Mouse (Mus musculus) heart, embryonic 14.5 days (tissue): ENCODE results near the gene Rhox4f. TPM values are rescaled to one million over a fixed set of nuclear protein-coding genes. Genes with fewer than 3 reads are reported as not detected.
"Not testable (repeated sequence)": the region's sequence is repeated elsewhere in the genome, so short reads cannot be mapped to it uniquely, and the experiment has no call there.

Experiments
- ATAC-seq: fragments of 200-750 bp; cut with Nextera tagmentation; 2 replicates; pipeline ENCODE4 v1.8.0; 2017; ENCODE audit warnings: low read depth, moderate TSS enrichment; ENCODE audit not compliant: insufficient number of reproducible peaks, insufficient read depth, low FRiP score
- H3K27ac ChIP-seq, 2 experiments: fragments of 200-500 bp in 1 of 2; fragments of 300-500 bp in 1 of 2; sonication (generic) in 1 of 2; replicated peaks in 1 of 2; 2 replicates each; pipeline ENCODE4 v1.5.1; 2012 to 2014; ENCODE audit warnings: low read depth in 2 of 2, low read length in 2 of 2, control low read depth in 1 of 2, mild to moderate bottlenecking in 1 of 2, mixed read lengths in 1 of 2; ENCODE audit not compliant: control insufficient read depth in 1 of 2, insufficient read depth in 1 of 2
- H3K27me3 ChIP-seq: fragments of 300-500 bp; sonication (generic); 2 replicates; pipeline ENCODE4 v1.6.1; 2014; ENCODE audit warnings: mild to moderate bottlenecking, low read length, control low read depth; ENCODE audit not compliant: control insufficient read depth, insufficient read depth
- H3K36me3 ChIP-seq: fragments of 300-500 bp; sonication (generic); 2 replicates; pipeline ENCODE4 v1.6.1; 2014; ENCODE audit warnings: mild to moderate bottlenecking, control low read depth, low read length, mixed read lengths; ENCODE audit not compliant: control insufficient read depth, insufficient read depth
- H3K4me1 ChIP-seq, 2 experiments: fragments of 200-500 bp in 1 of 2; fragments of 300-500 bp in 1 of 2; sonication (generic) in 1 of 2; 2 replicates each; pipeline ENCODE4 v1.6.1; 2012 to 2014; ENCODE audit warnings: low read length in 2 of 2, control low read depth in 1 of 2, mixed read lengths in 1 of 2; ENCODE audit not compliant: control insufficient read depth in 2 of 2, insufficient read depth in 2 of 2
- H3K4me2 ChIP-seq: fragments of 300-500 bp; sonication (generic); 2 replicates; pipeline ENCODE4 v1.6.1; 2014; ENCODE audit warnings: mild to moderate bottlenecking, low read length
- H3K4me3 ChIP-seq, 2 experiments: fragments of 200-500 bp in 1 of 2; fragments of 300-500 bp in 1 of 2; sonication (generic) in 1 of 2; 2 replicates each; pipeline ENCODE4 v1.5.1; 2012 to 2014; ENCODE audit warnings: low read length in 2 of 2, mild to moderate bottlenecking in 2 of 2, control low read depth in 1 of 2, low read depth in 1 of 2, moderate library complexity in 1 of 2; ENCODE audit not compliant: control insufficient read depth in 1 of 2, insufficient read depth in 1 of 2
- H3K9ac ChIP-seq: fragments of 300-500 bp; sonication (generic); 2 replicates; pipeline ENCODE4 v1.6.1; 2014; ENCODE audit warnings: mild to moderate bottlenecking, low read length
- H3K9me3 ChIP-seq: fragments of 300-500 bp; sonication (generic); 2 replicates; pipeline ENCODE4 v1.6.1; 2016; ENCODE audit warnings: low read length, control low read depth; ENCODE audit not compliant: control insufficient read depth
- WGBS: fragments of 180-500 bp; shearing (Covaris S2); extraction: QIAGEN DNeasy Blood & Tissue Kit; methylation state at CpG from one replicate; pipeline ENCODE4 v1.1.7; 2014; 5-methylcytosine and 5-hydroxymethylcytosine counted together
- polyA plus RNA-seq: library from polyadenylated mRNA; unstranded; fragments of >200 nt; fragmentation: Nextera tagmentation; extraction: Ambion mirVana; gene quantifications from 2 replicates; pipeline ENCODE4 v1.2.1, GENCODE M21; 2014

The Rhox4f gene
- polyA plus RNA-seq, result not detected in 2 replicates

DNA sequence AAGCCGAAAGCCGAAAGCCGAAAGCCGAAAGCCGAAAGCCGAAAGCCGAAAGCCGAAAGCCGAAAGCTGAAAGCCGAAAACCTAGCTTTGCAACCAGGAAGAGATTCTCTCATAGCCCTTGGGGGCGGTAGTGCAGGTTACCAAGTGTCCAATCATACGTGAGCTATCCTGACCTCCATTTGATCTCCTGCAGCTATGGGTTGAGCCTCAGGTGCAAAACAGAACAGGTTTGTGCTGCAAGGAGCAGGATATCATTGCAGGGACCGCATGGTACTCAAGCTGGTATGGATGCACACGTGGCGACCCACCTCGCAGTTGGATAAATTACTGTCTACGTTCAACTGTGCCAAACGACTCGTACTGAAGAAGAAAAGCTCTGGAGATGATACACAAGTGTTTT lies at the start of gene Rhox4f:
Gene Rhox4f, minus strand, starts transcription at position 101 of the 400 bp plus-strand sequence.
- H3K27ac ChIP-seq, H3K36me3 ChIP-seq, H3K9me3 ChIP-seq, ATAC-seq, H3K9ac ChIP-seq, H3K4me2 ChIP-seq, H3K4me3 ChIP-seq, H3K4me1 ChIP-seq, H3K27me3 ChIP-seq: not testable (repeated sequence)
- WGBS, result 84% methylated on average over 15 of the region's 19 CpGs

DNA sequence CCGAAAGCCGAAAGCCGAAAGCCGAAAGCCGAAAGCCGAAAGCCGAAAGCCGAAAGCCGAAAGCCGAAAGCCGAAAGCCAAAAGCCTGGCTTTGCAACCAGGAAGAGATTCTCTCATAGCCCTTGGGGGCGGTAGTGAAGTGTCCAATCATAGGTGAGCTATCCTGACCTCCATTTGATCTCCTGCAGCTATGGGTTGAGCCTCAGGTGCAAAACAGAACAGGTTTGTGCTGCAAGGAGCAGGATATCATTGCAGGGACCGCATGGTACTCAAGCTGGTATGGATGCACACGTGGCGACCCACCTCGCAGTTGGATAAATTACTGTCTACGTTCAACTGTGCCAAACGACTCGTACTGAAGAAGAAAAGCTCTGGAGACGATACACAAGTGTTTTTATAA lies 43.7 kb upstream of the Rhox4f start, which contains the start of gene Rhox4g:
Gene Rhox4g, minus strand, starts transcription at position 101 of the 400 bp plus-strand sequence.
- H3K9me3 ChIP-seq, H3K9ac ChIP-seq, H3K36me3 ChIP-seq, ATAC-seq, H3K27ac ChIP-seq, H3K4me3 ChIP-seq, H3K4me1 ChIP-seq, H3K27me3 ChIP-seq, H3K4me2 ChIP-seq: not testable (repeated sequence)
- 88% methylated on average over 16 of the region's 20 CpGs for WGBS

DNA sequence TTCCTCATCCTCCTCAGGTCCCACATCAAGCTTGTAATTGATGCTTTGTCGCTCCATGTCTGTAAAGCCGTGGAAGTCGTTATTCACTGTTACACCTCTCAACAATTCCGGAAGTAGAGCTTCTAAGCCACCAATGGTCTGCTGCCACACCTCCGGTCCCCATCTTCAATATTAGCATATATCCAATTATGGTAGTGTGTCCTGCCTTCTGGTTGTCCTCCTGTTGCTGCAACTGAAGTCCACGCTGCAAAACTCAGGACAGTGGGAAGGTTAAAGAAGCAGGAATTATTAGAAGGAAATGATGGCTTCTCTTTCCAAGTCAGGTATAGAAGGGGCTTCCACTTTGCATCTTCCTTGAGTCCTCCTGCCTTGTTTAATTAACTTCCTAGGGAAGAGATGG lies 35.9 kb upstream of the Rhox4f start, which contains the start of gene Rhox2g:
Gene Rhox2g, minus strand, starts transcription at position 101 of the 400 bp plus-strand sequence.
- H3K9me3 ChIP-seq, H3K4me1 ChIP-seq, H3K4me2 ChIP-seq, ATAC-seq, H3K36me3 ChIP-seq, H3K27ac ChIP-seq, H3K4me3 ChIP-seq, H3K9ac ChIP-seq, H3K27me3 ChIP-seq: not testable (repeated sequence)
- WGBS, result 85% methylated on average over 6 of the region's 6 CpGs

DNA sequence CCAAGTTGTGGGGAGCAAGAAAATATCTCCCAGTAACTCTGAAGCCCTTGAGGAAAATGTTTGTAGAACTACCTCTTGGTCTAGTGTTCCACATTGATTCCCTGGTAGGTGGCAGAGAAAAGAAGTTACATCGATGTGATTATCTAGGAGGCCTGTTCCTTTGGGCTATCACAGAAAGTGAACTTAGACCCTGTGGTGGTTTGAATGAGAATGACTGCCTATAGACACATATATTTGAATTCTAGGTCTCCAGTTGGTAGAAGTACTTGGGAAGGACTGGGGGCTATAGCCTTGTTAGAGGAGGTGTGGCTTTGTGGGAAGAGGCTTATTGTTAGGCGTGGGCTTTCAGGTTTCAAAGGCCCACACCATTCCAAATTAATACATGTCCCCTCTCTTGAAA lies 21.0 kb upstream of the Rhox4f start, which contains the start of gene Rhox3g:
Gene Rhox3g, minus strand, starts transcription at position 101 of the 400 bp plus-strand sequence.
- H3K36me3 ChIP-seq, H3K9ac ChIP-seq, H3K4me1 ChIP-seq, H3K27ac ChIP-seq, H3K4me2 ChIP-seq, ATAC-seq, H3K9me3 ChIP-seq, H3K27me3 ChIP-seq, H3K4me3 ChIP-seq: not testable (repeated sequence)
- whole genome bisulfite sequencing, result 88% methylated on average over 2 of the region's 2 CpGs

DNA sequence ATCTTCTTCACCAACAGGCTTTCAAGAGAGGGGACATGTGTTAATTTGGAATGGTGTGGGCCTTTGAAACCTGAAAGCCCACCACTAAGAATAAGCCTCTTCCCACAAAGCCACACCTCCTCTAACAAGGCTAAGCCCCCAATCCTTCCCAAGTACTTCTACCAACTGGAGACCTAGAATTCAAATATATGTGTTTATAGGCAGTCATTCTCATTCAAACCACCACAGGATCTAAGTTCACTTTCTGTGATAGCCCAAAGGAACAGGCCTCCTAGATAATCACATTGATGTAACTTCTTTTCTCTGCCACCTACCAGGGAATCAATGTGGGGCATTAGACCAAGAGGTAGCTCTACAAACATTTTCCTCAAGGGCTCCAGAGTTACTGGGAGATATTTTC lies 26.8 kb downstream of the Rhox4f start, which contains the start of gene Rhox3f:
Gene Rhox3f, plus strand, starts transcription at position 301 of the 400 bp plus-strand sequence.
- not testable (repeated sequence) for H3K27ac ChIP-seq, H3K9ac ChIP-seq, H3K4me3 ChIP-seq, ATAC-seq, H3K4me2 ChIP-seq, H3K9me3 ChIP-seq, H3K4me1 ChIP-seq, H3K27me3 ChIP-seq, H3K36me3 ChIP-seq

DNA sequence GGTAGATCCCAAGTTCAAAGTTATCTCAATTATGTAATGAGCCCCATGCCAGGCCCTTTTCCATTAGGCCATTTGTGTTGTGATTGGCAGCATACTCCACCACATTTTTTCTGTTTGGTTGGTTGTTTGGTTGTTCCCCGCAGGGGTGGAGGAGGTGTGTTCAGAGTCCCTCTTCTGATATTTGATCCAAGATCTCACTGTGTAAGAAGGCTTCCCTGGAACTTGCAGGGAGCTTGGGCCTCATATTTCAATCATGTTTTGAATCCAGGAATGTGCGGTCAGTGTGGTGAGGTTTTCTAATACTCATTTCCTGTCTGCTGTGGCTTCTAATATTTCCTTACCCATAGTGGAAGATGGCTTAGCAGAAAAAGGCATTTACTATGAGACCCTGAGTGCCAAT lies 34.9 kb downstream of the Rhox4f start:
- not testable (repeated sequence) for H3K4me1 ChIP-seq, H3K9ac ChIP-seq, H3K4me2 ChIP-seq, H3K27me3 ChIP-seq, H3K4me3 ChIP-seq, H3K36me3 ChIP-seq, ATAC-seq, H3K27ac ChIP-seq, H3K9me3 ChIP-seq
- WGBS, result 61% methylated on average over 2 of the region's 2 CpGs

DNA sequence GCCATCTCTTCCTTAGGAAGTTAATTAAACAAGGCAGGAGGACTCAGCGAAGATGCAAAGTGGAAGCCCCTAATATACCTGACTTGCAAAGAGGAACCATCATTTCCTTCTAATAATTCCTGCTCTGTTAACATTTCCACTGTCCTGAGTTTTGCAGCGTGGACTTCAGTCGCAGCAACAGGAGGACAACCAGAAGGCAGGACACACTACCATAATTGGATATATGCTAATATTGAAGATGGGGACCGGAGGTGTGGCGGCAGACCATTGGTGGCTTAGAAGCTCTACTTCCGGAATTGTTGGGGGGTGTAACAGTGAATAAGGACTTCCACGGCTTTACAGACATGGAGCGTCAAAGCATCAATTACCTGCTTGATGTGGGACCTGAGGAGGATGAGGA lies 36.4 kb downstream of the Rhox4f start, which contains the start of gene Rhox2f:
Gene Rhox2f, plus strand, starts transcription at position 301 of the 400 bp plus-strand sequence.
- not testable (repeated sequence) for H3K27me3 ChIP-seq, H3K4me3 ChIP-seq, H3K9ac ChIP-seq, H3K36me3 ChIP-seq, H3K4me2 ChIP-seq, ATAC-seq, H3K4me1 ChIP-seq, H3K9me3 ChIP-seq, H3K27ac ChIP-seq
- 89% methylated on average over 6 of the region's 8 CpGs for WGBS

DNA sequence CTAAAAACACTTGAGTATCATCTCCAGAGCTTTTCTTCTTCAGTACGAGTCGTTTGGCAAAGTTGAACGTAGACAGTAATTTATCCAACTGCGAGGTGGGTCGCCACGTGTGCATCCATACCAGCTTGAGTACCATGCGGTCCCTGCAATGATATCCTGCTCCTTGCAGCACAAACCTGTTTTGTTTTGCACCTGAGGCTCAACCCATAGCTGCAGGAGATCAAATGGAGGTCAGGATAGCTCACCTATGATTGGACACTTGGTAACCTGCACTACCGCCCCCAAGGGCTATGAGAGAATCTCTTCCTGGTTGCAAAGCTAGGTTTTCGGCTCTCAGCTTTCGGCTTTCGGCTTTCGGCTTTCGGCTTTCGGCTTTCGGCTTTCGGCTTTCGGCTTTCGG lies 50.4 kb downstream of the Rhox4f start, which contains the start of gene Rhox4e:
Gene Rhox4e, plus strand, starts transcription at position 301 of the 400 bp plus-strand sequence.
- not testable (repeated sequence) for ATAC-seq, H3K9ac ChIP-seq, H3K27ac ChIP-seq, H3K4me1 ChIP-seq, H3K36me3 ChIP-seq, H3K4me2 ChIP-seq, H3K27me3 ChIP-seq, H3K9me3 ChIP-seq, H3K4me3 ChIP-seq
- 89% methylated on average over 9 of the region's 18 CpGs for WGBS
